Mouse (Mus musculus) effector memory CD4-positive, alpha-beta T cell, adult 7 months (primary cell): ENCODE measurements around the gene Rsad2. TPM values are rescaled to one million over a fixed set of nuclear protein-coding genes. Genes with fewer than 3 reads are reported as not detected.

Experiments used
- polyA plus RNA-seq: library from polyadenylated mRNA; unstranded; fragments of 100-300 nt; shearing (Covaris generic); gene quantifications from one replicate; pipeline ENCODE4 v1.2.1, GENCODE M21; 2017

The Rsad2 gene
- polyA plus RNA-seq: 4.3 TPM

GRCm38 (mm10) chr12:26456028-26456698, at the start of gene Rsad2:
Gene Rsad2, minus strand, starts transcription at chr12:26456452.

GRCm38 (mm10) chr12:26469098-26470041, 13.1 kb upstream of the Rsad2 start, which contains the start of gene Cmpk2:
Gene Cmpk2, plus strand, starts transcription at chr12:26469204.

GRCm38 (mm10) chr12:26415104-26415771, 41.0 kb downstream of the Rsad2 start, which contains the start of gene Rnf144a:
Gene Rnf144a, minus strand, starts transcription at chr12:26415254.

Other genes starting within 250 kb of the Rsad2 start
- gene Rnf144a, start 41.2 kb downstream of the Rsad2 start, polyA plus RNA-seq: 20.4 TPM
- 6.8 TPM for gene Cmpk2, start 12.8 kb upstream of the Rsad2 start, polyA plus RNA-seq